Mouse (Mus musculus) lung, embryonic 16.5 days (tissue): ENCODE measurements around the gene Pafah1b2. TPM values are rescaled to one million over a fixed set of nuclear protein-coding genes. Genes with fewer than 3 reads are reported as not detected.
A peak's percentile ranks its signal among the peaks of the same experiment; 100 is the strongest.

Experiments
- ATAC-seq: fragments of 200-750 bp; cut with Nextera tagmentation; 2 replicates; pipeline ENCODE4 v1.8.0; 2017; ENCODE audit warnings: low read depth, mild to moderate bottlenecking, moderate library complexity
- H3K27ac ChIP-seq: fragments of 300-500 bp; sonication (generic); 2 replicates; pipeline ENCODE4 v1.5.1; 2014; ENCODE audit warnings: mild to moderate bottlenecking, control low read depth, low read length
- H3K27me3 ChIP-seq: fragments of 300-500 bp; sonication (generic); 2 replicates; pipeline ENCODE4 v1.6.1; 2014; ENCODE audit warnings: low read depth, low read length, mixed read lengths; ENCODE audit not compliant: control insufficient read depth, insufficient read depth
- H3K36me3 ChIP-seq: fragments of 300-500 bp; sonication (generic); 2 replicates; pipeline ENCODE4 v1.6.1; 2014; ENCODE audit warnings: low read length; ENCODE audit not compliant: control insufficient read depth, insufficient read depth
- H3K4me1 ChIP-seq: fragments of 300-500 bp; sonication (generic); replicated peaks from 2 replicates; pipeline ENCODE4 v1.6.1; 2014; ENCODE audit warnings: low read length, mixed read lengths; ENCODE audit not compliant: control insufficient read depth, insufficient read depth
- H3K4me2 ChIP-seq: fragments of 300-500 bp; sonication (generic); 2 replicates; pipeline ENCODE4 v1.6.1; 2014; ENCODE audit warnings: low read depth, low read length, control low read depth
- H3K4me3 ChIP-seq: fragments of 300-500 bp; sonication (generic); 2 replicates; pipeline ENCODE4 v1.5.1; 2014; ENCODE audit warnings: mild to moderate bottlenecking, low read length, control low read depth
- H3K9ac ChIP-seq: fragments of 300-500 bp; sonication (generic); 2 replicates; pipeline ENCODE4 v1.6.1; 2014; ENCODE audit warnings: low read length, control low read depth
- H3K9me3 ChIP-seq: fragments of 300-500 bp; sonication (generic); 2 replicates; pipeline ENCODE4 v1.6.1; 2016; ENCODE audit warnings: low read length; ENCODE audit not compliant: control insufficient read depth
- WGBS: fragments of 180-500 bp; shearing (Covaris S2); extraction: QIAGEN DNeasy Blood & Tissue Kit; methylation state at CpG from one replicate; pipeline ENCODE4 v1.1.7; 2014; 5-methylcytosine and 5-hydroxymethylcytosine counted together
- polyA plus RNA-seq: library from polyadenylated mRNA; unstranded; fragments of >200 nt; fragmentation: Nextera tagmentation; extraction: Ambion mirVana; gene quantifications from 2 replicates; pipeline ENCODE4 v1.2.1, GENCODE M21; 2015

The Pafah1b2 gene
- polyA plus RNA-seq, 1 experiment from 2014 or later = 157 TPM

DNA sequence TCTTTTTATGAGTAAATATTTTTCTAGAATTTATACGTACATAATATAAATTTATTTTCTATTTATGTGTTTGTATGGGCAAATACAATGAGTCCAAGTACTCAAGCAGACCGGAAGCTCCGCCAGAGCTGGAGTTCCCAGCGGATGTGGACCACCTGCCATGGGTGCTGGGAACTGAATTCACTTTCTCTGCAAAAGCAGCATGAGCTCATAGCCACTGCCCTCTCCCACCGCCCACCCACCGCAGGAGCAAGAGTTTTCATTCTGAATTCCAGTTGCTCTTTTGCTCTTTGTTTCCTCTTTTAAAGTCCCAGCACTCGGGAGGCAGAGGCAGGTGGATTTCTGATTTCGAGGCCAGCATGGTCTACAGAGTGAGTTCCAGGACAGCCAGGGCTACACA lies 31.1 kb upstream of the Pafah1b2 start:
- no peak overlapping the region for H3K4me2 ChIP-seq
- peaks cover 2% of the 10 kb centered on the region; the same call in 1 of the 2 replicates for H3K4me1 ChIP-seq
- no peak overlapping the region for H3K9ac ChIP-seq
- H3K4me3 ChIP-seq = no peak overlapping the region
- peaks cover 4% of the 10 kb centered on the region; the same call in 1 of the 2 replicates for H3K36me3 ChIP-seq
- WGBS = 89% methylated on average over 8 of the region's 8 CpGs
- H3K27me3 ChIP-seq = no peaks in the 10 kb centered on the region
- H3K9me3 ChIP-seq = no peaks in the 10 kb centered on the region
- H3K27ac ChIP-seq = no peak overlapping the region
- no peak for ATAC-seq

DNA sequence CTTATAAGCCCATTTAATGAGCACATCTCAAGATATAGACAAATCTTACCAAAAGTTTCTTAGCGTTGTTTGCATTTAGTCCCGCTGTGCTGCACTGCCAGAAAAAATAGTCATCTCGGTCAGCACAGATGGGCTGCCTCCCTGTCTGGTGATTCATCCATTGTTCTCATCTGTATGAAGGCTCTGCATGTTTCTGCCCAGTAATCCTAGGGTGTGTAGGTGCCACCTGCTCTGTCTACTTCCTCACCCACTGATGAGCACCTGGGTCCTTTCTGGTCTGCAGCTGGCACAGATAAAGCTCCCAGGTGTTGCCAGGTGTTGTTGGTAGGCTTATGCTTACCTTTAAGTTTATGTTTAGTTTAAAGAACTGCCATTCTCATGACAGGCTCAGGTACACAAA lies 29.9 kb upstream of the Pafah1b2 start:
- 79% methylated on average over 3 of the region's 3 CpGs for WGBS
- H3K9me3 ChIP-seq = no peaks in the 10 kb centered on the region
- no peak overlapping the region for H3K4me3 ChIP-seq
- H3K27me3 ChIP-seq = no peaks in the 10 kb centered on the region
- no peak overlapping the region for H3K4me2 ChIP-seq
- H3K36me3 ChIP-seq = peaks cover 4% of the 10 kb centered on the region; the same call in 1 of the 2 replicates
- ATAC-seq = no peak
- no peak overlapping the region for H3K27ac ChIP-seq
- H3K9ac ChIP-seq = no peak overlapping the region
- no peaks in the 10 kb centered on the region for H3K4me1 ChIP-seq

GRCm38 (mm10) chr9:46041186-46041585 lies 28.7 kb upstream of the Pafah1b2 start:
- H3K4me1 ChIP-seq = no peaks in the 10 kb centered on the region
- peaks cover 4% of the 10 kb centered on the region; the same call in 1 of the 2 replicates for H3K36me3 ChIP-seq
- no peak overlapping the region for H3K4me2 ChIP-seq
- H3K27me3 ChIP-seq = no peaks in the 10 kb centered on the region
- no peak overlapping the region for H3K27ac ChIP-seq
- H3K9me3 ChIP-seq = no peaks in the 10 kb centered on the region
- H3K4me3 ChIP-seq = no peak overlapping the region
- WGBS = 79% methylated on average over 2 of the region's 2 CpGs
- H3K9ac ChIP-seq = no peak overlapping the region
- no peak for ATAC-seq

- H3K9ac ChIP-seq = no peak overlapping the region
- H3K4me2 ChIP-seq = no peak overlapping the region
- WGBS = 92% methylated on average over 13 of the region's 13 CpGs
- no peaks in the 10 kb centered on the region for H3K27me3 ChIP-seq
- no peak for ATAC-seq
- H3K9me3 ChIP-seq = no peaks in the 10 kb centered on the region
- peaks cover 4% of the 10 kb centered on the region; the same call in 1 of the 2 replicates for H3K36me3 ChIP-seq
- peaks cover 9% of the 10 kb centered on the region for H3K4me1 ChIP-seq
- no peak overlapping the region for H3K4me3 ChIP-seq
- no peak overlapping the region for H3K27ac ChIP-seq
These were observed 26.3 kb upstream of the Pafah1b2 start for GRCm38 (mm10) chr9:46038786-46039185.

GRCm38 (mm10) chr9:46036881-46037280 lies 24.4 kb upstream of the Pafah1b2 start:
- no peak for ATAC-seq
- H3K27me3 ChIP-seq = no peaks in the 10 kb centered on the region
- H3K9me3 ChIP-seq = no peaks in the 10 kb centered on the region
- no peak overlapping the region for H3K9ac ChIP-seq
- no peak overlapping the region for H3K4me3 ChIP-seq
- peaks cover 4% of the 10 kb centered on the region; the same call in 1 of the 2 replicates for H3K36me3 ChIP-seq
- no peak overlapping the region for H3K4me2 ChIP-seq
- peaks cover 23% of the 10 kb centered on the region for H3K4me1 ChIP-seq
- H3K27ac ChIP-seq = no peak overlapping the region
- 92% methylated on average over 8 of the region's 8 CpGs for WGBS

- peak; percentile 24; the same call in 1 of the 2 replicates for ATAC-seq
- 34% methylated on average over 9 of the region's 9 CpGs for WGBS
These were observed 22.9 kb upstream of the Pafah1b2 start for GRCm38 (mm10) chr9:46035290-46035871.

GRCm38 (mm10) chr9:46033862-46034261 lies 21.4 kb upstream of the Pafah1b2 start:
- H3K36me3 ChIP-seq = no peaks in the 10 kb centered on the region
- 56% methylated on average over 3 of the region's 3 CpGs for WGBS

More at GRCm38 (mm10) chr9:46035290-46035871, 22.9 kb upstream of the Pafah1b2 start:
- Histone ChIP-seq H3K4me2 (no peak overlapping the region), H3K9me3 (no peaks in the 10 kb centered on the region), H3K9ac (no peak overlapping the region), H3K27me3 (no peaks in the 10 kb centered on the region), H3K4me1 (peaks cover 31% of the 10 kb centered on the region), H3K36me3 (peaks cover 4% of the 10 kb centered on the region; the same call in 1 of the 2 replicates), H3K4me3 (no peak overlapping the region), H3K27ac (no peak overlapping the region)

GRCm38 (mm10) chr9:46033058-46033457 lies 20.6 kb upstream of the Pafah1b2 start:
- H3K27ac ChIP-seq = 0 out of 2 replicates have a peak overlapping the region, but pooled peaks have one; percentile 7
- H3K4me1 ChIP-seq = peaks cover 42% of the 10 kb centered on the region
- 26% methylated on average over 1 of the region's 1 CpGs for WGBS

More at GRCm38 (mm10) chr9:46033862-46034261, 21.4 kb upstream of the Pafah1b2 start:
- peaks cover 40% of the 10 kb centered on the region for H3K4me1 ChIP-seq
- H3K27ac ChIP-seq = no peak overlapping the region
- H3K27me3 ChIP-seq = no peaks in the 10 kb centered on the region
- no peak overlapping the region for H3K9ac ChIP-seq
- no peak overlapping the region for H3K4me2 ChIP-seq
- H3K4me3 ChIP-seq = no peak overlapping the region
- H3K9me3 ChIP-seq = no peaks in the 10 kb centered on the region
- no peak for ATAC-seq

GRCm38 (mm10) chr9:46032190-46032589 lies 19.7 kb upstream of the Pafah1b2 start:
- H3K27me3 ChIP-seq = no peaks in the 10 kb centered on the region
- H3K9ac ChIP-seq = no peak overlapping the region
- H3K36me3 ChIP-seq = no peaks in the 10 kb centered on the region
- H3K9me3 ChIP-seq = no peaks in the 10 kb centered on the region
- H3K27ac ChIP-seq = peak overlapping the region; percentile 39; the same call in 1 of the 2 replicates
- no peak; the same call in 1 of the 2 replicates for ATAC-seq
- no peak overlapping the region for H3K4me3 ChIP-seq
- peaks cover 42% of the 10 kb centered on the region for H3K4me1 ChIP-seq
- 45% methylated on average over 6 of the region's 6 CpGs for WGBS
- H3K4me2 ChIP-seq = 0 out of 2 replicates have a peak overlapping the region, but pooled peaks have one; percentile 9

More at GRCm38 (mm10) chr9:46033058-46033457, 20.6 kb upstream of the Pafah1b2 start:
- H3K27me3 ChIP-seq = no peaks in the 10 kb centered on the region
- no peak overlapping the region for H3K4me3 ChIP-seq
- no peaks in the 10 kb centered on the region for H3K36me3 ChIP-seq
- no peak overlapping the region for H3K9ac ChIP-seq
- ATAC-seq = no peak
- no peaks in the 10 kb centered on the region for H3K9me3 ChIP-seq
- H3K4me2 ChIP-seq = no peak overlapping the region
